14 mouse cellular contexts compared by ENCODE assay signal in the genomic region with DNA sequence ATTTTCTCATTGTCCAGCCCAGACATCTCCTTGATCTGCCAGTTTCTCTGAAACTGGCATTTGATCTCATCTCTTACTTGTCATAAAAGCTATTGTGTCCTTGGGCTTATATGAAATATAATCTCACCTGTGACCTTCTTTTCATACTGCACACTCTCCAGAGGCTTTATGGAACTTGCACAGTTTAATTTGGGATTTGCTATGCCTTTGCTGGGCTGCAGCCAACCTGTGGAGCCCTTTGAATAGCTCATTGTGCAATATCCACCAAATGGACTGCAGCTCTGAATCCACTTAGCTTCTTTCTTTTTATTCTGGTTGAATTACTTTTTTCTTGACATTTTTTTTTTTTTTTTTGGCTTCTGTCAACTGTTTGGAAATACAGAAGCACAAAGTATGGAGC. TPM values are rescaled to one million over a fixed set of nuclear protein-coding genes. Genes with fewer than 3 reads are reported as not detected.
DNase-seq lines count a peak whose midpoint lies in the region; ATAC-seq and TF ChIP-seq lines count a peak whose summit lies in the region.
"Had no signal": no experiment of that assay in that cellular context is flagged by ENCODE, and none has a peak within 500 bp of the region (broad histone marks: within the 10 kb centered on the region; RNA-seq: fewer than 3 reads in every experiment).

No protein-coding gene starts in this region.

- H3K4me1 ChIP-seq in hindbrain, embryonic 13.5 days (replicated peaks), result peaks cover 5% of the 10 kb centered on the region
- H3K4me1 ChIP-seq in hindbrain, embryonic 16.5 days (ENCODE audit: control insufficient read depth, insufficient read depth, low read depth, low read length), result no peaks in the 10 kb centered on the region
- no peaks in the 10 kb centered on the region for H3K4me1 ChIP-seq in midbrain, embryonic 14.5 days (ENCODE audit: control insufficient read depth, insufficient read depth, low read length)

- H3K27me3 ChIP-seq in hindbrain, embryonic 13.5 days, result no peaks in the 10 kb centered on the region
- no peaks in the 10 kb centered on the region for H3K27me3 ChIP-seq in hindbrain, embryonic 16.5 days (replicated peaks; ENCODE audit: control insufficient read depth, insufficient read depth, low read length)
- no peaks in the 10 kb centered on the region for H3K27me3 ChIP-seq in midbrain, embryonic 14.5 days (ENCODE audit: control insufficient read depth, insufficient read depth, low read length)
- H3K27me3 ChIP-seq: embryonic facial prominence, embryonic 13.5 days; limb, embryonic 15.5 days had no signal

- peak; percentile 28 for DNase-seq in adrenal gland, adult 2 months
- no peak for DNase-seq in adrenal gland, postnatal 4 days (ENCODE audit: low spot score in 2 of 2)
- DNase-seq in brain, embryonic 14.5 days (ENCODE audit: low read depth), result peak; percentile 77
- peak; percentile 51 for DNase-seq in midbrain, embryonic 14.5 days
- no peak for DNase-seq in kidney, postnatal 14 days
- DNase-seq: kidney, adult 18-20 months; thymus, postnatal 36 days had no signal

- TF ChIP-seq CTCF in brain, embryonic 14.5 days (IDR thresholded peaks at IDR 0.05; ENCODE audit: borderline replicate concordance, extremely low read depth, insufficient read depth, insufficient read length), result no peak

- H3K4me3 ChIP-seq in hindbrain, embryonic 13.5 days, result no peak overlapping the region
- no peak overlapping the region for H3K4me3 ChIP-seq in hindbrain, embryonic 16.5 days (ENCODE audit: low read length)
- H3K4me3 ChIP-seq in midbrain, embryonic 14.5 days (replicated peaks; ENCODE audit: low read depth, low read length), result no peak overlapping the region
- H3K4me3 ChIP-seq: embryonic facial prominence, embryonic 13.5 days; heart, embryonic 10.5 days; left cerebral cortex, adult 2 months; limb, embryonic 15.5 days had no signal

- no peak overlapping the region for H3K4me2 ChIP-seq in hindbrain, embryonic 13.5 days
- H3K4me2 ChIP-seq in hindbrain, embryonic 16.5 days (ENCODE audit: low read length), result no peak overlapping the region
- no peak overlapping the region for H3K4me2 ChIP-seq in midbrain, embryonic 14.5 days (ENCODE audit: low read length)
- H3K4me2 ChIP-seq: embryonic facial prominence, embryonic 13.5 days; limb, embryonic 15.5 days had no signal

- no peaks in the 10 kb centered on the region for H3K9me3 ChIP-seq in hindbrain, embryonic 13.5 days
- H3K9me3 ChIP-seq in hindbrain, embryonic 16.5 days (ENCODE audit: control insufficient read depth, low read length), result no peaks in the 10 kb centered on the region
- H3K9me3 ChIP-seq in midbrain, embryonic 14.5 days (ENCODE audit: control insufficient read depth, low read length), result no peaks in the 10 kb centered on the region
- H3K9me3 ChIP-seq: embryonic facial prominence, embryonic 13.5 days; heart, embryonic 10.5 days; limb, embryonic 15.5 days had no signal

- no peak for ATAC-seq in hindbrain, embryonic 13.5 days (ENCODE audit: low FRiP score)
- ATAC-seq in hindbrain, embryonic 16.5 days, result no peak
- ATAC-seq in midbrain, embryonic 14.5 days (ENCODE audit: low FRiP score, low TSS enrichment), result no peak; the same call in 1 of the 2 replicates
- ATAC-seq in megakaryocyte-erythroid progenitor cell, adult 5-6 weeks (replicated peaks; ENCODE audit: low FRiP score, low TSS enrichment, poor library complexity, severe bottlenecking), result no peak

- H3K27ac ChIP-seq in hindbrain, embryonic 13.5 days, result 0 out of 2 replicates have a peak overlapping the region, but pooled peaks have one; percentile 12
- H3K27ac ChIP-seq in hindbrain, embryonic 16.5 days (ENCODE audit: low read depth, low read length), result no peak overlapping the region
- H3K27ac ChIP-seq in midbrain, embryonic 14.5 days (replicated peaks; ENCODE audit: low read depth, low read length), result no peak overlapping the region
- H3K27ac ChIP-seq: embryonic facial prominence, embryonic 13.5 days; heart, embryonic 10.5 days; left cerebral cortex, adult 2 months; limb, embryonic 15.5 days had no signal

- H3K36me3 ChIP-seq in hindbrain, embryonic 13.5 days, result no peaks in the 10 kb centered on the region
- H3K36me3 ChIP-seq in hindbrain, embryonic 16.5 days (ENCODE audit: control insufficient read depth, insufficient read depth, low read length), result no peaks in the 10 kb centered on the region
- H3K36me3 ChIP-seq in midbrain, embryonic 14.5 days (ENCODE audit: control insufficient read depth, insufficient read depth, low read length), result no peaks in the 10 kb centered on the region
- H3K36me3 ChIP-seq: embryonic facial prominence, embryonic 13.5 days; heart, embryonic 10.5 days; limb, embryonic 15.5 days had no signal

- H3K9ac ChIP-seq in hindbrain, embryonic 13.5 days, result no peak overlapping the region
- H3K9ac ChIP-seq in hindbrain, embryonic 16.5 days (ENCODE audit: low read depth, low read length), result no peak overlapping the region
- H3K9ac ChIP-seq in midbrain, embryonic 14.5 days (replicated peaks; ENCODE audit: low read length), result no peak overlapping the region
- H3K9ac ChIP-seq: embryonic facial prominence, embryonic 13.5 days; limb, embryonic 15.5 days had no signal

- TF ChIP-seq POLR2A in brain, embryonic 14.5 days (IDR thresholded peaks at IDR 0.05; ENCODE audit: borderline replicate concordance, extremely low read depth, insufficient read depth, insufficient read length, poor library complexity, severe bottlenecking), result no peak

RNA-seq across cellular contexts. Expression of gene Siah2, which starts 37.3 kb away (rescaled TPM):
- total RNA-seq in adrenal gland, adult 2 months (2021), result 10 to 100 TPM; 14.4 to 28.6 TPM
- 36.0 and 52.3 TPM in 2 replicates for polyA plus RNA-seq in adrenal gland, adult 2 months (2012; rRNA removed)
- 10 to 100 TPM; 15.0 to 16.5 TPM for total RNA-seq in adrenal gland, postnatal 4 days (2021)
- polyA plus RNA-seq in hindbrain, embryonic 13.5 days (2015; fragmentation: Nextera tagmentation; extraction: Ambion mirVana), result 8.1 and 8.3 TPM in 2 replicates
- 8.4 and 10.4 TPM in 2 replicates for polyA plus RNA-seq in hindbrain, embryonic 16.5 days (2015; fragmentation: Nextera tagmentation; extraction: Ambion mirVana)
- 11.1 and 16.2 TPM in 2 replicates for polyA plus RNA-seq in brain, embryonic 14.5 days (2012; rRNA removed)
- 9.9 and 11.8 TPM in 2 replicates for polyA plus RNA-seq in midbrain, embryonic 14.5 days (2014; fragmentation: Nextera tagmentation; extraction: Ambion mirVana)
- total RNA-seq in megakaryocyte-erythroid progenitor cell, adult 5-6 weeks (2014; fragmentation: Nextera tagmentation), result 6.0 and 14.6 TPM in 2 replicates
- 11.6 and 14.9 TPM in 2 replicates for total RNA-seq in megakaryocyte-erythroid progenitor cell, adult 5-6 weeks (2017)

Comparison
In these comparisons a context has a peak if more than half of its experiments do, and no peak if none do; other contexts are left out.
1. DNase-seq: peak in adrenal gland, adult 2 months (single experiment), brain, embryonic 14.5 days (single experiment) and midbrain, embryonic 14.5 days (single experiment); none in adrenal gland, postnatal 4 days (0 of 2) and kidney, postnatal 14 days (single experiment).